Mouse (Mus musculus) embryonic stem cell, embryonic (primary cell): ENCODE data around the gene En1.

Source experiments
- CTCF ChIA-PET, 4 experiments: fragments of 300-600 bp in 2 of 4; fragments of 350-600 bp in 2 of 4; sonication (Branson Sonifier 250); formaldehyde crosslinking; loops; one replicate each; lab custom pipeline; 2022; ENCODE audit warnings: inconsistent platforms in 2 of 4; lab: Charles Lee
- POLR2A ChIA-PET, 4 experiments: fragments of 300-600 bp in 2 of 4; fragments of 350-600 bp in 2 of 4; sonication (Branson Sonifier 250); formaldehyde crosslinking; loops; one replicate each; lab custom pipeline; 2022; ENCODE audit warnings: antibody characterized with exemption in 4 of 4, inconsistent platforms in 1 of 4; lab: Charles Lee

The En1 gene

GRCm38 (mm10) chr1:120607576-120608400 is 5.6 kb downstream of the En1 start:
- CTCF ChIA-PET, result interaction anchor here in 1 of 4 experiments (0.7 kb wide), 1 partner anchor 79 kb away, joined by 9 read pairs; no protein-coding TSS in a partner anchor

GRCm38 (mm10) chr1:120608461-120608860 is 6.2 kb downstream of the En1 start:
- CTCF ChIA-PET, result interaction anchor here in 1 of 4 experiments (0.7 kb wide), 1 partner anchor 78 kb away, joined by 9 read pairs; no protein-coding TSS in a partner anchor
- POLR2A ChIA-PET, result interaction anchor here in 2 of 4 experiments (0.6 to 0.7 kb wide), 2 partner anchors 8 to 19 kb away, joined by 3 to 5 read pairs; no protein-coding TSS in a partner anchor

More at GRCm38 (mm10) chr1:120607576-120608400, 5.6 kb downstream of the En1 start:
- POLR2A ChIA-PET, result interaction anchor here in 2 of 4 experiments (0.6 to 0.7 kb wide), 4 partner anchors 9 to 440 kb away, joined by 3 to 5 read pairs (median 4); no protein-coding TSS in a partner anchor

- ChIA-PET CTCF (no interaction called here), POLR2A (interaction anchor here in 1 of 4 experiments (1.4 kb wide), 1 partner anchor 154 kb away, joined by 3 read pairs; no protein-coding TSS in a partner anchor)
Measured at GRCm38 (mm10) chr1:120609611-120610010, 7.4 kb downstream of the En1 start.

GRCm38 (mm10) chr1:120613461-120614306 is 11.5 kb downstream of the En1 start:
- POLR2A ChIA-PET, result interaction anchor here in 1 of 4 experiments (0.6 to 1.4 kb wide), 4 partner anchors 9 to 816 kb away, joined by 3 to 4 read pairs (median 3); no protein-coding TSS in a partner anchor

GRCm38 (mm10) chr1:120614307-120615100 is 12.3 kb downstream of the En1 start:
- CTCF ChIA-PET, result interaction anchor here in 1 of 4 experiments (0.7 kb wide), 1 partner anchor 16 kb away, joined by 3 read pairs; no protein-coding TSS in a partner anchor
- POLR2A ChIA-PET, result interaction anchor here in 1 of 4 experiments (1.3 kb wide), 1 partner anchor 20 kb away, joined by 3 read pairs; no protein-coding TSS in a partner anchor

More at GRCm38 (mm10) chr1:120613461-120614306, 11.5 kb downstream of the En1 start:
- CTCF ChIA-PET, result no interaction called here

GRCm38 (mm10) chr1:120615521-120615920 is 13.3 kb downstream of the En1 start:
- POLR2A ChIA-PET, result interaction anchor here in 1 of 4 experiments (0.8 to 1.3 kb wide), 3 partner anchors 11 to 27 kb away, joined by 3 read pairs; no protein-coding TSS in a partner anchor
- CTCF ChIA-PET, result no interaction called here

GRCm38 (mm10) chr1:120615927-120616326 is 13.7 kb downstream of the En1 start:
- ChIA-PET CTCF (no interaction called here), POLR2A (interaction anchor here in 1 of 4 experiments (0.8 to 1.3 kb wide), 3 partner anchors 11 to 27 kb away, joined by 3 read pairs; no protein-coding TSS in a partner anchor)

- CTCF ChIA-PET, result no interaction called here
- POLR2A ChIA-PET, result interaction anchor here in 1 of 4 experiments (0.7 kb wide), 1 partner anchor 23 kb away, joined by 4 read pairs; no protein-coding TSS in a partner anchor
Measured at GRCm38 (mm10) chr1:120621383-120621782, 19.2 kb downstream of the En1 start.

- ChIA-PET POLR2A (no interaction called here), CTCF (interaction anchor here in 1 of 4 experiments (0.9 kb wide), 1 partner anchor 32 kb away, joined by 5 read pairs; no protein-coding TSS in a partner anchor)
Measured at GRCm38 (mm10) chr1:120626930-120627621, 24.9 kb downstream of the En1 start.

GRCm38 (mm10) chr1:120627622-120628001 is 25.4 kb downstream of the En1 start:
- POLR2A ChIA-PET, result no interaction called here
- CTCF ChIA-PET, result interaction anchor here in 1 of 4 experiments (0.9 kb wide), 1 partner anchor 33 kb away, joined by 5 read pairs; no protein-coding TSS in a partner anchor

- ChIA-PET CTCF (interaction anchor here in 3 of 4 experiments (0.6 to 1.0 kb wide), 3 partner anchors 15 to 440 kb away, joined by 3 to 4 read pairs (median 4); no protein-coding TSS in a partner anchor), POLR2A (no interaction called here)
Measured at GRCm38 (mm10) chr1:120628821-120629220, 26.6 kb downstream of the En1 start.

- CTCF ChIA-PET, result interaction anchor here in 1 of 4 experiments (1.0 kb wide), 1 partner anchor 15 kb away, joined by 3 read pairs; no protein-coding TSS in a partner anchor
Measured at GRCm38 (mm10) chr1:120643380-120643779, 41.2 kb downstream of the En1 start.

GRCm38 (mm10) chr1:120643848-120644711 is 41.9 kb downstream of the En1 start:
- ChIA-PET CTCF (interaction anchor here in 3 of 4 experiments (0.7 to 1.3 kb wide), 3 partner anchors 15 to 89 kb away, joined by 3 to 4 read pairs (median 3); no protein-coding TSS in a partner anchor), POLR2A (interaction anchor here (0.6 to 2.2 kb wide), 11 partner anchors 11 to 545 kb away, joined by 3 to 7 read pairs (median 4); no protein-coding TSS in a partner anchor)

More at GRCm38 (mm10) chr1:120643380-120643779, 41.2 kb downstream of the En1 start:
- POLR2A ChIA-PET, result interaction anchor here in 2 of 4 experiments (0.6 to 2.2 kb wide), 4 partner anchors 13 to 546 kb away, joined by 3 to 6 read pairs (median 4); no protein-coding TSS in a partner anchor

- CTCF ChIA-PET, result interaction anchor here in 1 of 4 experiments (1.3 kb wide), 1 partner anchor 23 kb away, joined by 4 read pairs; no protein-coding TSS in a partner anchor
- POLR2A ChIA-PET, result interaction anchor here in 3 of 4 experiments (0.6 to 2.2 kb wide), 8 partner anchors 11 to 545 kb away, joined by 3 to 6 read pairs (median 4); no protein-coding TSS in a partner anchor
Measured at GRCm38 (mm10) chr1:120644755-120645154, 42.5 kb downstream of the En1 start.

- POLR2A ChIA-PET, result interaction anchor here in 1 of 4 experiments (0.6 kb wide), 1 partner anchor 446 kb away, joined by 3 read pairs; no protein-coding TSS in a partner anchor
- CTCF ChIA-PET, result interaction anchor here in 1 of 4 experiments (1.3 kb wide), 1 partner anchor 48 kb away, joined by 3 read pairs; no protein-coding TSS in a partner anchor
Measured at GRCm38 (mm10) chr1:120650068-120650467, 47.9 kb downstream of the En1 start.
